Mouse (Mus musculus) NIH3T3 (cell line): ENCODE data around the gene Plekhg2.
"Not testable (repeated sequence)": the region's sequence is repeated elsewhere in the genome, so short reads cannot be mapped to it uniquely, and the experiment has no call there.

Source experiments
- DNase-seq: peaks from one replicate; pipeline ENCODE4 v3.0.0-alpha.2; 2012; ENCODE audit warnings: low read depth

Plekhg2 gene

DNA sequence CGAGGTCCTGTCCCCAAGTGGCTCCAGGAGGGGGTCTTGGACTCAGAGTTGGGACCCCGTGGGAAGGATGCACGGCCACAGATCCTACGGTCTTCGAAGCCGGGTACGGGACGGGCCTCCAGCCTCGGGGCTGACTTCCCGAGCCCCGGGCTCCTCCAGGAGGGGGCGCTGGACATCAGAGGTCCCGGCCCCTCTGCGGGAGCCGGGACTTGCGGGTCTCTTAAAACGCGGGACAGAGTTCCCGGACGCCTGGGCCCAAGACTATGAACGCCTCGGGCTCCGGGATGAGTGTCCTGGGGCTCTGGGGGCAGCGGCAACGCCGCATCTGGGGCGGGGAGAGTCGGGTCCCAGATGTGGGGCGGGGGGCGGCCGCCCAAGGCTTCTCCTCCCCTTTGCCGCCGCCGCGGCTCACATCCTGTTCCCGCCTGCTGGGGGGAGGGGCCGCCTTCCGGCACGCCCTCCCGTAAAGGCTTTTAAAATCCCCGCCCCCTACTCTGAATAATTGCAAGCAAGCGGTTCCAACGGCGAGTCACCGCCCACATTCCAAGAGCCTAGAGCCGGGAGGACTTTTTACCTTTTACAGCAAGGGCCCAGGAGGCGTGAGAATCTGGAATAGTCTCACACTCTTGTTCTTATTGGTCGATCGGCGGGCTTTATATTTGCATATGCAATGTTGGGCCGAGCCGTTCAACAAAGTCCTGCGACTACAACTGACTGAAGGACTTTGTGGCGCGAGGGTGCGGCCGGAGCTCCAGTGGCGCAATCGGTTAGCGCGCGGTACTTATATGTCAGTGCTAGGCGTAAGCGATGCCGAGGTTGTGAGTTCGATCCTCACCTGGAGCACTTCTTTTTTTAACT lies at the start of gene Plekhg2:
Gene Plekhg2 (minus strand): TSS at position 349 of the 858 bp plus-strand sequence.
- peak; percentile 100 for DNase-seq

GRCm38 (mm10) chr7:28419416-28419815 lies 47.0 kb upstream of the Plekhg2 start:
- DNase-seq = peak; percentile 40

DNA sequence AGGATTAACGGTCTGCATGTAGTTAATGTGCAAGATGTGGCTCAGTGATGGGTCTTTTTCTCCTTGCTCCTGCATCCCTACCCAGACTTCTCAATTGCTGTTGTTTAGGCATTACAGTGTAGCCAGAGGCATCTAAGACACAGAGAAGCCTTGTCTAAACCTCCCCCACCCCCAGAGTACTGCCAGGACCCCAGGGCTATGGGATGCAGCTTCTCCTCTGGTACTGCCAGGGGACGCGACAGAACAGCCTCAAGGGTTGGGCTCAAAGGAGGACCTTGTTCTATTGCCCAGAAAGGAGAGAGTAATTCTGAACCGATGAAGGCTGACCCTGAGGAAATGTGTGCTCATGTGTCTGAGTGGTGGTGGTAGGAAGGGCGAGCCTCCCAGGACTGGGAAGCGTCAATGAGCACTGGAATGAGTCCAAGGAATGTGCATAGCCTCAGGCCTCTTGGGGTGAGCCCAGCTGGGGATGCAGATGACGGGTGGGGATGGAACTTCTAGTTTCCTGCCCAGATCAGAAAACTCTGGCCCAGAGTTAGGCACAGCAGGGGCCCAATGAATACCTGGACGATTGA lies 45.8 kb upstream of the Plekhg2 start:
- peak; percentile 93 for DNase-seq

- peak; percentile 53 for DNase-seq
Measured at GRCm38 (mm10) chr7:28417368-28417767, 45.0 kb upstream of the Plekhg2 start.

GRCm38 (mm10) chr7:28412826-28413225 lies 40.4 kb upstream of the Plekhg2 start:
- no peak for DNase-seq

GRCm38 (mm10) chr7:28410841-28411475 lies 38.6 kb upstream of the Plekhg2 start:
- DNase-seq = peak; percentile 39

- no peak for DNase-seq
Measured at GRCm38 (mm10) chr7:28401942-28402341, 29.5 kb upstream of the Plekhg2 start.

- no peak for DNase-seq
Measured at GRCm38 (mm10) chr7:28401030-28401429, 28.6 kb upstream of the Plekhg2 start.

DNA sequence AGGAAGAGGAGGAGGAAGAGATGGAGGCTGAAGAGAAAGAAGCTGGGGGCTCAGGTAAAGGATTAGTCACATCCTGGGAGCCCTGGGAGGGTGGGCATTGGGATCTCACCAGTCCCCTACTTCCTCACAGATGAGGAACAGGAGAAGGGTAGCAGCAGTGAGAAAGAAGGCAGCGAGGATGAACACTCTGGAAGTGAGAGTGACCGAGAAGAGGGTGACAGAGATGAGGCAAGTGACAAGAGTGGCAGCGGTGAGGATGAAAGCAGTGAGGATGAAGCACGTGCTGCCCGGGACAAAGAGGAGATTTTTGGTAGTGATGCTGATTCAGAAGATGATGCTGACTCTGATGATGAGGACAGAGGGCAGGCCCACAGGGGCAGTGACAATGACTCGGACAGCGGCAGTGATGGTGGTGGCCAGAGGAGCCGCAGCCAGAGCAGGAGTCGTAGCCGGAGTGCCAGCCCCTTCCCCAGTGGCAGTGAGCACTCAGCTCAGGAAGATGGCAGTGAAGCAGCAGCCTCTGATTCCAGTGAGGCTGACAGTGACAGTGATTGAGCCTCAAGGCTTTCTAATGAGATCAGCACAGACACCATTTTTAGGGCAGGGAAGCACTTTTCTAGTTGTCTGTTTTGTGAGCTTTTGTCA lies 26.4 kb upstream of the Plekhg2 start:
- no peak for DNase-seq

DNA sequence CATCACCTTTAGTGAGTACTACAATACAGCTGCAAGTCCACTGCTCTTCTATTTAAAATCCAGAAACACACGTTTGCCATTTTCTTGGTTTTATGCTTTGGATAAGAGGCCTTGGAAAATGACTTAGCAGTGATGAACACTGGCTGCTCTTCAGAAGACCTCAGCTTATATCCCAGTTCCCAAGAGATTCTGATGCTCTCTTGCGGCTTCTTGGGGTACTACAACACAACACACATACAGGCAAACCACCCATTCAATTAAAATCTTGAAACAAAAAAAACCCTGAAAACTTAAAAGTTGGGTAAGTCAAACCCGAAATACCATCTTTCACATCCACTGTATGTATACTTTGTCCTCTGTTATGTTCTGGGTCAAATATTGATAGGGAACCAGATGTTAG lies 25.6 kb upstream of the Plekhg2 start:
- peak; percentile 77 for DNase-seq

GRCm38 (mm10) chr7:28395425-28395824 lies 23.0 kb upstream of the Plekhg2 start:
- no peak for DNase-seq

DNA sequence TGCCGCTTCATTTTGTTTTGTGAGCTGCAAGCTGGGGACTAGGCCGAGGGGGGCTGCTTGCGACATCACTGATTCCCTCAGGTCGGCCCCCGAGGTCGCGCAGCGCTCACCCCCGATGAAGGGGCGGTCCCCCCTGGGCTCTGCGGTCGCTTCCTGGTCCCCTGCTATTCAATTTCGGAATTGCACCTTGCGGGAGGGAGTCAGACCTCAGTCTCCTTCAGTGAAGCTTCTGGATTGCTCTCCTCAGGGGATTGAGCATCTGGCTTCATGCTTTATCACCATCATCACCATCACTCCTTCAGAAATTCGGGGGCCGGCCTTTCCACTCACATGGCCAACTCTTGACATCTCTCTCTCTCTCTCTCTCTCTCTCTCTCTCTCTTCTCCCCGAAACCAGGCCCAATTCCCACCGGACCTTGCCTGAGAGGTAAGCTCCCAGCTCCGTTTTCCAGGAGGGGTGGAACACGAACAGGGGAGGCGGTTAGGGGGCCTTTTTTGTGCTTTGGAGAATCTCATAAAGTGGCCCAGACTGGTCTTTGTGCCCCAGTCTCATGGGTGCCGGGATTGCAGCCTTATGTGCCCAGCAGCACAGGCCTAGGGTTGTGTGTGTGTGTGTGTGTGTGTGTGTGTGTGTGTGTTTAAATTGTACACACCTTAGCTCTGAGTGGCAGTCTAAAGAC lies 21.0 kb upstream of the Plekhg2 start:
- peak; percentile 13 for DNase-seq

DNA sequence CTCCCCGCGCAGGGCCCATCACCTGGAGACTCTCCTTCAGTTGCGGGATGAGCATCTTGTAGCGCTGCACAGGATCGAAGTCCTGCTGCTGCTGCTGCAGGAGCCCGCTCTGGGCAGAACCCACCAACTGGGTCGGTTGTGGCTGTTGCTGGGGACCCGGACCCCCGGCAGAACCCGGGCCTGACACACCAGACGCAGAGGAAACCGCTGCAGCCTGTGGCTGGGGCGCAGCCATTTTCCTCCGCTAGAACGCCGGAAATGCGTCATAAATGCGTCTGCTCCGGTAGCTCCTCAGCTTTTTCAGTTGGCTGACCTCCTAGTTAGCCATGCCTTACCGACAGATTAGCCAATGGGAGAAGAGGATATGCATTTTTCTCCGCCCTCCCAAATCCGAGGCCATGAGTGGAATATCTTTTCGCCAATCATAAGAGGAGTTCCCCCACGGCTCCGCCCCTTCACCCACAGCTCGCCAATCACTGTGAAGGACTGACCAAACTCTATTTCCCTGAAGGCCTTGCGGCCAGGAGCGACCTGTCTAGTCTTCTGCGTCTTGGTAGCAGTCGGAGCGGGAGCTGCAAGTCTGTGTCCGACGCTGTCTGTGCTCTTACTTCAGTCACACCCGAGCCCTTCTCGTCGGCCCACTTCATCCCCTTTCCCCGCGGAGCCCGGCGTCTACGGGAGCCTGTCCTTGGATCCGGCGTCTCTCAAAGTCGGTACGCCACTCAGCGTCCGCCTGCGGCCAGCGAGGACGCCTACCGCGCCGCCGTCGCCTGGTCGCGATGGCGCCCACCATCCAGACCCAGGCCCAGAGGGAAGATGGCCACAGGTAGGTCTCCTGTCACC lies 20.3 kb upstream of the Plekhg2 start, which contains the start of the genes Med29 and Paf1:
Gene Med29 (minus strand): TSS at position 280 of the 843 bp plus-strand sequence.
Gene Paf1 (plus strand): TSS at position 523 of the 843 bp plus-strand sequence.
- peak; percentile 99 for DNase-seq

- DNase-seq = no peak
Measured at GRCm38 (mm10) chr7:28390331-28390730, 17.9 kb upstream of the Plekhg2 start.

DNA sequence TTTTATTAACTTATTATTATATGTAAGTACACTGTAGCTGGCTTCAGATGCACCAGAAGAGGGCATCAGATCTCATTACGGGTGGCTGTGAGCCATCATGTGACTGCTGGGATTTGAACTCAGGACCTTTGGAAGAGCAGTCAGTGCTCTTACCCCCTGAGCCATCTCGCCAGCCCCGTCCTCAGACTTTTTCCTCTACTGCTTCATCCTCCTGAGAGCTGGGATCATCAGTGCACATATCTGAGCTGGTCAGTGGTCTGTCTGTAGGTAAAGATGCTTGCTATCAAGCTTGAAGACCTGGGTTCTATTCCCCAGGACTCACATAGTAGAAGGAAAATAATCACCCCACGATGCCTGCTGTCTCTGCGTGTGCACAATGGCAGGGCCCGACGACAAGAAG lies 15.0 kb upstream of the Plekhg2 start:
- DNase-seq = not testable (repeated sequence)

DNA sequence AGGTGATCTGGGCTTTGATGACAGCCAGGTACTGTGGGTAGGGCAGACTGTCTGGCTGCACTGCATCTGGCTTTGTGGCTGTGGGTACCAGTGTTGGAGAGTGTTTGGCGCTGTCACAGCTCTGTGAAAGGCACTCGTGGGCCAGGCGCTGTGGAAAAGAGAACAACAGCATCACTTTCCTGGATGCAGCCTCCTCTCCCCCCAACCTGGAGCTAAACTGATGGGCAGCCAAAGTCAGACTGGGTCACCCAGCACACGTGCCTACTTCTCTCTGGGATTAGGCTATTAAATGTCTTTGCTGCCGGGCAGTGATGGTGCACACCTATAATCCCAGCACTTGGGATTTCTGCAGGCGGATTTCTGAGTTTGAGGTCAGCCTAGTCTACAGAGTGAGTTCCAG lies 14.5 kb upstream of the Plekhg2 start:
- not testable (repeated sequence) for DNase-seq

GRCm38 (mm10) chr7:28386462-28386861 lies 14.1 kb upstream of the Plekhg2 start:
- DNase-seq = peak; percentile 95

DNA sequence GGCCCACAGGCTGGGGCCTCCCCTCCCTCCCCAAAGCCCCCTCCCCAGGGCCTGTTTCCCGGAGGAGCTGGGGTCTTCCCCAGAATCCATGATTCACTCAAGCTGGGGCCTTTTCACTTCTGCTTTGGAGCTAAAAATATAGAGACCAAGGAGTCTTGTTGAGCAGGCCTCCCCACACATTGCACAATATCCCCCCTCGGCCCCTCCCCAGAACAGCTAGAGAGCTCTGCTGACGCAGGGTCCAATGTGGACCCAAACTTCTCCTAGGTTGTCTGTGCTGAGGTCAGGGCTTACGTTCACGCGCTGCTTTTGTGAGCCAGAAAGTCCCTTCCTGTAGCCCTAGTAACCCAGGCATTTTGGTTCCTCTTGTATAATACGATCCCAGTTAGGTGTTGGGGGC lies 13.6 kb upstream of the Plekhg2 start:
- peak; percentile 40 for DNase-seq

GRCm38 (mm10) chr7:28385196-28385595 lies 12.8 kb upstream of the Plekhg2 start:
- DNase-seq = no peak

DNA sequence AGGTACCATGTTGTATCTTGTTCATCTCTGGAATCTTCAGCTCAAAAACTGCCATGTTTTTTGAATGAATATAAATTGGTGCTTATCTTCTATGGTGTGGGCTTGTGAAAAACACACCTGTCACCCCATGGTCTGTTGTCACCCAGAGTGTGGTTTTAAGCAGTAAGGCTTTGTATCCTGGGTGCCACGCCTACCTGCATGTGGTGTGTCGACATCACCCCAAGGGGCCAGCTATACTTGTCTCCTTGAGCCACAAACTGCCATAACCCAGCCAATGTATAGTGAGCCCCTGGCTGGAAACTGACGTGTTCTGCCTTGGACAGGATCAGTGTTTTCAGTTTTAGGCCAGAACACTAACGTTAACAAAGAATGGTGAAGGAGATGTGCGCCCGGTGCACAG lies 11.8 kb upstream of the Plekhg2 start:
- DNase-seq = peak; percentile 23

GRCm38 (mm10) chr7:28383606-28384005 lies 11.2 kb upstream of the Plekhg2 start:
- peak; percentile 46 for DNase-seq
